Mouse (Mus musculus) embryonic facial prominence, embryonic 15.5 days (tissue): Measurements from ENCODE around the gene P3h3. TPM values are rescaled to one million over a fixed set of nuclear protein-coding genes. Genes with fewer than 3 reads are reported as not detected.
A peak's percentile ranks its signal among the peaks of the same experiment; 100 is the strongest.

Experiments
- ATAC-seq: fragments of 200-750 bp; cut with Nextera tagmentation; 2 replicates; pipeline ENCODE4 v1.8.0; 2017; ENCODE audit warnings: low read depth, moderate TSS enrichment; ENCODE audit not compliant: insufficient number of reproducible peaks, low FRiP score, low TSS enrichment
- H3K27ac ChIP-seq: fragments of 300-500 bp; sonication (generic); replicated peaks from 2 replicates; pipeline ENCODE4 v1.5.1; 2015; ENCODE audit warnings: mild to moderate bottlenecking, inconsistent platforms
- H3K27me3 ChIP-seq: fragments of 300-500 bp; sonication (generic); 2 replicates; pipeline ENCODE4 v1.6.1; 2015; ENCODE audit warnings: inconsistent platforms
- H3K36me3 ChIP-seq: fragments of 300-500 bp; sonication (generic); 2 replicates; pipeline ENCODE4 v1.6.1; 2015; ENCODE audit warnings: mild to moderate bottlenecking, inconsistent platforms
- H3K4me1 ChIP-seq: fragments of 300-500 bp; sonication (generic); 2 replicates; pipeline ENCODE4 v1.6.1; 2015; ENCODE audit warnings: inconsistent platforms
- H3K4me2 ChIP-seq: fragments of 300-500 bp; sonication (generic); replicated peaks from 2 replicates; pipeline ENCODE4 v1.6.1; 2015; ENCODE audit warnings: mild to moderate bottlenecking, inconsistent platforms
- H3K4me3 ChIP-seq: fragments of 300-500 bp; sonication (generic); replicated peaks from 2 replicates; pipeline ENCODE4 v1.5.1; 2015; ENCODE audit warnings: mild to moderate bottlenecking, inconsistent platforms
- H3K9ac ChIP-seq: fragments of 300-500 bp; sonication (generic); 2 replicates; pipeline ENCODE4 v1.6.1; 2015; ENCODE audit warnings: inconsistent platforms
- H3K9me3 ChIP-seq: fragments of 300-500 bp; sonication (generic); replicated peaks from 2 replicates; pipeline ENCODE4 v1.6.1; 2016; ENCODE audit warnings: inconsistent platforms
- WGBS: fragments of 180-500 bp; shearing (Covaris S2); methylation state at CpG from one replicate; pipeline ENCODE4 v1.1.7; 2015; 5-methylcytosine and 5-hydroxymethylcytosine counted together
- polyA plus RNA-seq: library from polyadenylated mRNA; unstranded; fragments of >200 nt; fragmentation: Nextera tagmentation; extraction: Ambion mirVana; gene quantifications from 2 replicates; pipeline ENCODE4 v1.2.1, GENCODE M21; 2015

The P3h3 gene
- polyA plus RNA-seq, 1 experiment from 2014 or later, result 57.6 TPM

DNA sequence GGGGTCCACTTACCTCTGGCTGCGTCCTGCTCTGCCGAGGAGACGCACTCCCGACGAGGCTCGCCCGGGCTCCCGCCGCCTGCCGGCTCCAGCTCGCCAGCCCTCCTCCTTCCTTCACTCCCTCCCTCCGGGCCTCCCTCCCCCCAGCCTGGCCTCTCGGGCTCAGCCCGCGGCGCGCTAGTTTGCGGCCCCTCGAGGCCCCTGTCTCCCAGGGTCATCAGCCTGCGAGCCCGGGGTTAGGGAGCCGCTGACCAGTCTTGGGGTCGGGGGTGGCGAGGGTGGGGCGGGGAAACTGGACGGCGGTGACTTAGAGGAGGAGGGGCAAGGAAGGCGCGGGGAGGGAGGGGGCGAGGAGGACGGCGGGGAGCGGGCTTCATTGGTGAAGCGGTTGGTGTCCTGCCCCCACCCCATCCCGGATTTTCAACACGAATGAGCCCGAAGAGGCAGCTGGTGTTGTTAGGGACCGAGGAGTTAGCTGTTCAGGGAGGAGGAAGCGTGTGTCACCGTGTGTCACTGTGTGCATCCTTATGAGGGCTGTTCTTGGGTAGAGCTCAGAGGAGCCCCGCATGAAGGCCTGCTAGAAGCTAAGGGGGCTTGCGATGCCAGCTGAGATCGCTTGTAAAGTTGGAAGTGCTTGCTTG lies 6.2 kb upstream of the P3h3 start, which contains the start of gene Gpr162:
Gpr162 (minus strand) TSS at position 326 of the 641 bp plus-strand sequence.
- Histone ChIP-seq H3K9me3 (no peaks in the 10 kb centered on the region), H3K27me3 (no peaks in the 10 kb centered on the region; the same call in none of the 2 replicates), H3K36me3 (no peaks in the 10 kb centered on the region), H3K4me1 (peaks cover 48% of the 10 kb centered on the region), H3K4me2 (peak within 1 kb of the TSS; percentile 76), H3K9ac (peak within 1 kb of the TSS; percentile 24), H3K4me3 (peak within 1 kb of the TSS; percentile 51), H3K27ac (no peak within 1 kb of the TSS)
- peak; percentile 61 for ATAC-seq
- WGBS, result 1% methylated on average over 35 of the region's 43 CpGs

- no peak for ATAC-seq
- no peaks in the 10 kb centered on the region for H3K36me3 ChIP-seq
- H3K4me1 ChIP-seq, result peaks cover 54% of the 10 kb centered on the region
- H3K27me3 ChIP-seq, result no peaks in the 10 kb centered on the region; the same call in none of the 2 replicates
- peak overlapping the region; percentile 51 for H3K4me3 ChIP-seq
- no peak overlapping the region for H3K27ac ChIP-seq
- H3K9ac ChIP-seq, result peak overlapping the region; percentile 24
- H3K4me2 ChIP-seq, result peak overlapping the region; percentile 76
- WGBS, result 2% methylated on average over 16 of the region's 16 CpGs
- no peaks in the 10 kb centered on the region for H3K9me3 ChIP-seq
Measured at GRCm38 (mm10) chr6:124863125-124863657, 5.6 kb upstream of the P3h3 start.

DNA sequence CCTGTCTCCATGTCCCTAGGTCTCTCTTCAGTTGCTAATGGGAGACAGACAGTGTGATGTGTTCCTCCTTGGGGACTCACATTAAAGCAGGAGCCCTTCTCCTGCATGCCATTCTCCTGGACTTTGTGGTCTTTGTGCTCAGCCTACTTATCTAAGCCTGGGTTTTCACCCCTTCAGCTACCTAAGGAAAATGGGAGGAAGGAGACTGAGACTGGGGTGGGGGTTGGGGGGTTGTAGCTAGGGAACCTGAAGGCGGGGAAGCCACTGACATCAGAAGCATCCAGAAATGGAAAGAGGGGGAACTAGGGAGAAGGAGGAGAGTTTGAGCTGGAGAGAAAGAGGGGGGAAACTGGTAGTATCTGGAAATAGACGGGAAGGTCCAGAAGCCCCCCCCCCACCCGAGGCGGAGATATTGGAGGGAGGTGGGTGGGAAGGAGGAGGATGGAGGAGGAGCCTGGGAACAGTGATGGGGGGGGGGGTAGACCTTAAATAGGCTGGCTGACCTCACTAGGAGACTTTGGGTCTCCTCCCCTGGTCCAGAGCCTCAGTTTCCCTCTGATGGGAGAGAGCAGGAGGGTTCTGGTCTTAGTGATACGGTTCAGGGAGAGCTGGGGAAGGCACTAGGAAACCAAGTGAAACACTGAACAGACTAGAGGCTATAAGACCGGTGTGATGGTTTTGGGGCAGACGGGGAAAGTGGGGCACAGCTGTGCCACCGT lies 5.0 kb upstream of the P3h3 start:
- Histone ChIP-seq H3K4me1 (peaks cover 60% of the 10 kb centered on the region), H3K4me3 (peak overlapping the region; percentile 51), H3K4me2 (peak overlapping the region; percentile 76), H3K9me3 (no peaks in the 10 kb centered on the region), H3K9ac (peak overlapping the region; percentile 24; the same call in 1 of the 2 replicates), H3K27me3 (no peaks in the 10 kb centered on the region; the same call in none of the 2 replicates), H3K27ac (no peak overlapping the region), H3K36me3 (no peaks in the 10 kb centered on the region)
- ATAC-seq, result no peak
- 12% methylated on average over 8 of the region's 8 CpGs for WGBS

- H3K27me3 ChIP-seq, result no peaks in the 10 kb centered on the region; the same call in none of the 2 replicates
- no peak overlapping the region for H3K9ac ChIP-seq
- H3K4me2 ChIP-seq, result no peak overlapping the region
- H3K4me3 ChIP-seq, result no peak overlapping the region
- H3K9me3 ChIP-seq, result no peaks in the 10 kb centered on the region
- H3K36me3 ChIP-seq, result no peaks in the 10 kb centered on the region
- WGBS, result 30% methylated on average over 3 of the region's 3 CpGs
- peaks cover 60% of the 10 kb centered on the region for H3K4me1 ChIP-seq
- no peak overlapping the region for H3K27ac ChIP-seq
- ATAC-seq, result no peak
Measured at GRCm38 (mm10) chr6:124861802-124862201, 4.2 kb upstream of the P3h3 start.

GRCm38 (mm10) chr6:124861266-124861665 lies 3.7 kb upstream of the P3h3 start:
- Histone ChIP-seq H3K27me3 (no peaks in the 10 kb centered on the region; the same call in none of the 2 replicates), H3K4me3 (no peak overlapping the region), H3K4me2 (no peak overlapping the region), H3K27ac (no peak overlapping the region), H3K9me3 (no peaks in the 10 kb centered on the region), H3K9ac (no peak overlapping the region), H3K4me1 (peaks cover 62% of the 10 kb centered on the region), H3K36me3 (no peaks in the 10 kb centered on the region)
- ATAC-seq, result no peak
- 81% methylated on average over 19 of the region's 19 CpGs for WGBS

- WGBS, result 85% methylated on average over 9 of the region's 9 CpGs
- H3K27ac ChIP-seq, result no peak overlapping the region
Measured at GRCm38 (mm10) chr6:124860511-124860910, 3.0 kb upstream of the P3h3 start.

DNA sequence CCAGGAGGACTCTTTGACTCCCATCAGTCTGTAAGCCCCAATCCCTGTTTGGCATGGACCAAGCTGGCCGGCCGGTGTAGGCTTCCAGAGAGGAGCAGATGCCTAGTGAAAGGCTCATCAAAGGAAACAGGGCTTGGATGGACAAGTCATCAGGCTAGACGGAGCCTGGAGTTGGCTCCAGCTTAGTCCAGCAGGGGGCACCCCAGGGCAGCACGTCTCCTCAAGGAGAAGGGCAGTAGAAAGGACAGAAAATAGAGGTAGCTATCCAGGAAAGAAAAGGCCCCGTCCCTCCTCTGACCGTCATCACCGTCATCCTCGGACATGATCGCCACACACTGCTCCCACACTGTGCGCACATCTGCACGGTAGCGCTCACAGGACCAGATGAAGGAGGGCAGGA lies 2.2 kb upstream of the P3h3 start:
- H3K4me2 ChIP-seq, result no peak overlapping the region
- H3K9ac ChIP-seq, result no peak overlapping the region
- no peak overlapping the region for H3K4me3 ChIP-seq
- H3K27me3 ChIP-seq, result no peaks in the 10 kb centered on the region; the same call in none of the 2 replicates
- H3K4me1 ChIP-seq, result peaks cover 70% of the 10 kb centered on the region
- no peak overlapping the region for H3K27ac ChIP-seq
- ATAC-seq, result no peak
- no peaks in the 10 kb centered on the region for H3K9me3 ChIP-seq
- WGBS, result 10% methylated on average over 12 of the region's 12 CpGs
- peaks cover 3% of the 10 kb centered on the region; the same call in 1 of the 2 replicates for H3K36me3 ChIP-seq

More at GRCm38 (mm10) chr6:124860511-124860910, 3.0 kb upstream of the P3h3 start:
- Histone ChIP-seq H3K4me3 (no peak overlapping the region), H3K9me3 (no peaks in the 10 kb centered on the region), H3K9ac (no peak overlapping the region), H3K36me3 (no peaks in the 10 kb centered on the region), H3K4me1 (peaks cover 70% of the 10 kb centered on the region), H3K27me3 (no peaks in the 10 kb centered on the region; the same call in none of the 2 replicates), H3K4me2 (no peak overlapping the region)
- no peak for ATAC-seq

GRCm38 (mm10) chr6:124858561-124859318 lies 1.2 kb upstream of the P3h3 start:
- ATAC-seq, result no peak
- H3K9ac ChIP-seq, result no peak overlapping the region
- peaks cover 64% of the 10 kb centered on the region for H3K4me1 ChIP-seq
- 0 out of 2 replicates have a peak overlapping the region, but pooled peaks have one; percentile 7 for H3K27ac ChIP-seq
- H3K4me2 ChIP-seq, result peak overlapping the region; percentile 76; the same call in 1 of the 2 replicates
- no peaks in the 10 kb centered on the region for H3K9me3 ChIP-seq
- H3K4me3 ChIP-seq, result peak overlapping the region; percentile 85; the same call in 1 of the 2 replicates
- no peaks in the 10 kb centered on the region; the same call in 1 of the 2 replicates for H3K27me3 ChIP-seq
- peaks cover 11% of the 10 kb centered on the region for H3K36me3 ChIP-seq
- 76% methylated on average over 26 of the region's 28 CpGs for WGBS

- no peak for ATAC-seq
Measured at GRCm38 (mm10) chr6:124857840-124858530, 433 bp upstream of the P3h3 start.

DNA sequence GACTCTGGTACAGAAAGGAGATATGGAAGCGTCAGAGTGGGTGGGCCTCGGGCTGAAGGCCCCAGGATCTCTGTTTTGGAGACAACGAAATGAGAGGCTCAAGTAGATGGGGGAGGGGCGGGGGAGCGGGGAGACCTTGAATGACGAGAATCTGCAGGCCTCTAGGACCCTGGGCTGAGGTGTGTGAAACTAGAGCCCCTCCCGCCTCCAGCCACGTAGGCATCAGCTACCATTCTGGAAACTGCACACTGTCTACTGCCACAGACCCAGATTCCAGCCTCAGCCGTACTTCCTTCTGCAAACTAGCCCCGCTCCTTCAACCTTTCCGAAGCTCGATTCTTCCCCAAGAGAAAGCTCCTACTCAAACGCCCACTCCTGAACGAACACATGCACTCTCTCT lies 1.2 kb downstream of the P3h3 start:
- Histone ChIP-seq H3K4me2 (peak overlapping the region; percentile 76), H3K4me1 (peaks cover 41% of the 10 kb centered on the region), H3K9ac (peak overlapping the region; percentile 94), H3K4me3 (peak overlapping the region; percentile 85), H3K9me3 (no peaks in the 10 kb centered on the region), H3K36me3 (peaks cover 34% of the 10 kb centered on the region), H3K27ac (peak overlapping the region; percentile 98), H3K27me3 (no peaks in the 10 kb centered on the region)
- WGBS, result 2% methylated on average over 14 of the region's 14 CpGs
- peak; percentile 68 for ATAC-seq

More at GRCm38 (mm10) chr6:124857840-124858530, 433 bp upstream of the P3h3 start:
- 21% methylated on average over 26 of the region's 26 CpGs for WGBS
- H3K9me3 ChIP-seq, result no peaks in the 10 kb centered on the region
- peak overlapping the region; percentile 76 for H3K4me2 ChIP-seq
- H3K36me3 ChIP-seq, result peaks cover 18% of the 10 kb centered on the region
- no peaks in the 10 kb centered on the region; the same call in 1 of the 2 replicates for H3K27me3 ChIP-seq
- peaks cover 57% of the 10 kb centered on the region for H3K4me1 ChIP-seq
- H3K9ac ChIP-seq, result peak overlapping the region; percentile 21; the same call in 1 of the 2 replicates
- peak overlapping the region; percentile 98 for H3K27ac ChIP-seq
- H3K4me3 ChIP-seq, result peak overlapping the region; percentile 85
